Mouse (Mus musculus): ENCODE data around the gene Itgax.

Gene Itgax

GRCm38 (mm10) chr7:128164001-128164400 is 34.7 kb downstream of the Itgax start:
- no peak for DNase-seq

- DNase-seq: no peak
These were observed 37.0 kb downstream of the Itgax start for GRCm38 (mm10) chr7:128166391-128166790.

DNA sequence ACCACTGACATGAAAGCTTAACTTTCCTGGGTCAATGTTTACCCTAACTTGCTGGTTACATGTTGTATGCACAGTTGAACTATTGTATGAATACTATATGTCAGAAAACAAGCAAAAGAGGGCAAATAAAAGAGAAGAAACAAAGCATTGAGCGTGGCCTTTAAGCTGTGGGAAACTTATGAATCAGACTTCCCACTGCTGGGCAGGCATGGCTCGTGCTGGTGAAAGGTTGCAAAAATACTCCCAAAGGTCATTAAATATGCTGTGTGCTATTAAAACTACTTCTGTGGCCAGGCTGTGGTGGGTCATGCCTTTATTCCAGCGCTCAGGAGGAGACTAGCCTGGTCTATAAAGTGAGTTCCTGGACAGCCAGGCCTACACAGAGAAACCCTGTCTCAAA is 40.6 kb downstream of the Itgax start:
- DNase-seq: no peak

DNA sequence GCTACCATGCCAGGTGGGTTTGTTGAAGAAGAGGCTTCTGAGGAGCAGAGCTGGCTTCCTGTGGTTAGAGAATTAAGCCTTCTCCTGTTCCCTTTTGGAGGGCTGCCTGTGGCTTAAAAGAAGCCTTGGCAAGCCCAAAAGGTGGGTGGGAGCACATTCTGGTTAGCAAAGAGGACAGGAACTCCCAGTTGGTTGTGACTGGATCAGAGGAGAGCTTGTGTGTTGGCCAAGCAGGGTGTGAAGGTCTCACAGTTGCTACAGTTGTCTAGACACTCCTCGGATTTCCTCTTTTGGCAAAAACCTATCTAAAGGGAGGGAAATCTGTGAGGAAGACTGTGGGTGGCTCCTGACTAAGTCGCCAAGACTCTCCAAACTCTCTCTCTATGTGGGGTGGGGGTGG is 49.0 kb downstream of the Itgax start:
- DNase-seq: no peak

DNA sequence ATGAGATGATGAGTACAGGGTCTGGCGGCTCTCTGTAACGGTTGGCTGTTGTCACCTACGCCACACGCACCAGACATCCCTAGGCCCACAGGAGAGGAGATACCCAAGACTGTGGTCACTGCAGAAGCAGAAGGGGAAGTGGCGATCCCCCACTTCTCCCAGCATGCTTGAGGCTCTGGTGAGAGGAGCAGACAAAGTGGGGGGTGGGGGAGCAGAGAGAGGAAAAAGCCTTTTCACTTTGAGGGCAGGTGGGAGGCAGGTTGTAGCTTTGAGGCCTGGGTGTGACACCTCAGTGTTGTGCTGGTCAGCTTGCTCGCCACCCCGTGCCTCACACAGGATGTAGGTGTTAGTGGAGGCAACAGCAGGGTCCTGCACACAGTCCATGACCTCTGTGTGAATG is 50.8 kb downstream of the Itgax start:
- DNase-seq: no peak

- DNase-seq: no peak
These were observed 51.2 kb downstream of the Itgax start for GRCm38 (mm10) chr7:128180546-128180945.

- DNase-seq: no peak
These were observed 52.3 kb downstream of the Itgax start for GRCm38 (mm10) chr7:128181691-128182090.

Data from kidney, postnatal 4 days (tissue).